In the genomic region with DNA sequence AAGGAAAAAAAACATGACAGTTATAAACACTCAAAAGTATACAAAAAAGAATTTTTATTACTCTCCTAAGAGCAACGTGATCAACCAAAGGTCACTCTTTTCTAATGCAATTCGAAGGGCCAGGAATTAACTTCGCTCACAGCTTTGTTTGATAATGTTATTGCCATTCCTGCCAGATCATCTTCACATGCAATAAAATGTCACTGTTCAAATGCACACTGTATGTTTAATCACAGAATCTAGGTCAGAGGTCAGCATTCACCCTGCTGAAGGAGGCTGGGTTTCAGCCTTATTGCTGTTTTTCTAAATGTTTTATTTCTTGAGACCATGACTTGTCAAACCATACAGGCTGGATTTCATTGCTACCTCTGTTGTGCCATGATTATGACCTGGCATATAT, we compare ENCODE assay signal across 22 mouse cellular contexts. TPM values are rescaled to one million over a fixed set of nuclear protein-coding genes. Genes with fewer than 3 reads are reported as not detected.
"Had no signal": no experiment of that assay in that cellular context is flagged by ENCODE, and none has a peak within 500 bp of the region (broad histone marks: within the 10 kb centered on the region; RNA-seq: fewer than 3 reads in every experiment).

No protein-coding gene starts in this region.

- H3K36me3 ChIP-seq: lung, embryonic 15.5 days; midbrain, embryonic 12.5 days; neural tube, embryonic 13.5 days; neural tube, embryonic 15.5 days had no signal

- H3K9ac ChIP-seq: liver, embryonic 14.5 days; lung, embryonic 15.5 days; midbrain, embryonic 12.5 days; neural tube, embryonic 13.5 days; neural tube, embryonic 15.5 days had no signal

- H3K27me3 ChIP-seq: lung, embryonic 15.5 days; midbrain, embryonic 12.5 days; neural tube, embryonic 13.5 days; neural tube, embryonic 15.5 days had no signal

- H3K9me3 ChIP-seq: lung, embryonic 15.5 days; megakaryocyte, embryonic 14.5 days; midbrain, embryonic 12.5 days; neural tube, embryonic 13.5 days; neural tube, embryonic 15.5 days had no signal

- ATAC-seq: lung, postnatal 0 days; midbrain, embryonic 16.5 days had no signal

- DNase-seq: lung, adult 2 months; lung, postnatal 14 days; lung, postnatal 36 days; midbrain, embryonic 14.5 days; retina, postnatal 1 day; right cerebral cortex, adult 18-20 months; right cerebral cortex, postnatal 25 days; right cerebral cortex, postnatal 4 days; spleen, adult 18-20 months; thymus, adult 18-20 months; thymus, postnatal 14 days; thymus, postnatal 36 days had no signal

- H3K27ac ChIP-seq: liver, embryonic 14.5 days; lung, embryonic 15.5 days; macrophage; midbrain, embryonic 12.5 days; neural tube, embryonic 13.5 days; neural tube, embryonic 15.5 days had no signal

- H3K4me2 ChIP-seq: lung, embryonic 15.5 days; midbrain, embryonic 12.5 days; neural tube, embryonic 13.5 days; neural tube, embryonic 15.5 days had no signal

- H3K4me3 ChIP-seq: lung, embryonic 15.5 days; megakaryocyte, embryonic 14.5 days; midbrain, embryonic 12.5 days; myocyte; neural tube, embryonic 13.5 days; neural tube, embryonic 15.5 days had no signal

- H3K4me1 ChIP-seq: lung, embryonic 15.5 days; midbrain, embryonic 12.5 days; neural tube, embryonic 13.5 days; neural tube, embryonic 15.5 days had no signal

RNA-seq across cellular contexts. Expression of gene Slc22a3, which starts 21.8 kb away (rescaled TPM):
- polyA plus RNA-seq: macrophage, myocyte had no signal
